Mouse (Mus musculus): ENCODE results near the gene Rab24.

The Rab24 gene

DNA sequence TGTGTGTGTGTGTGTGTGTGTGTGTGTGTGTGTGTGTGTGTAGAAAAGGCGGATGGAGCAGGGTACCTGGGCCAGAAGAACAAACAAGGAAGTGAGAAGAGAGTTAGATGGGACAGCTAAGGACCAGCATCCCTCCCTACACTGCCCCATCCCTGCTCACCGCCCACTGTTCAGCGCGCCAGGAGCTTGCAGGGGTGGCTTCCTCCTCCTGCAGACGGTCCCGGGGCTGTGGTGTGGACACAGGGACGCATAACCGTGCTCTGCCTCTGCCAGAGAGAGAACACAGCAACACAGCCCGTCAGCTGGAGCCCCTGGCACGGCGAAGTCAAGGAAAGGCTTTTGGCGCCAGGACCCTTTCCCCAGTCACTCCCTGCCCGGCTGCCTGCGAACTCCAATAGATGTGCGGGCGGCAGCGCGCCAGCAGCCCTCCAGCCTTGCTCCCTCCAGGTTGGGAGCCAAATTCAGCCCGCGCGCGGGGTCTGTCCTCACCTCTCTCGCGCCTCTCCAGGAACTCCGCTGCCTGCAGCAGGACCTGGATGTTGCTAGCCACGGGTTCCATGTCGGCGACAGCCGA is 7.5 kb upstream of the Rab24 start:
- CTCF ChIA-PET, result interaction anchor here (0.8 kb wide), 1 partner anchor 209 kb away, joined by 4 read pairs; no protein-coding TSS in a partner anchor

DNA sequence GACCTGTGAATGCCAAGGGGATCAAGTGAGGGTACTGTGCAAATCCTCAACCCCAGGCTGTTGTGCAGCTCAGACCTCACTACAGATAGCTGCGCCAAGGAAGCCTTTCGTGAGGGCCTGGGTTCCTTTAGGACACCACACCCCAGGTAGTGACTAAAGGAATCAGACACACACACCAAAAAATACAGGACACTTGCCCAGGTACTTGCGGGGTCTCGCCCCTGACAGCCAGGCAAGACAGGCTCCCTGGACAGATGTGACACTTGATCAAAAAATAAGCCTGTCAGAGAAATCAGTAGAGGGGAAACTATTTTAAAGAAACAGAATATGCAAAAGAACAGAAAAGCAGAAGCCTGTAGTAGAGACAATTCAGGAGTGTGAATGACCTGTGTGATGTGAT is 6.9 kb upstream of the Rab24 start:
- CTCF ChIA-PET, result interaction anchor here (0.8 kb wide), 1 partner anchor 210 kb away, joined by 4 read pairs; no protein-coding TSS in a partner anchor

DNA sequence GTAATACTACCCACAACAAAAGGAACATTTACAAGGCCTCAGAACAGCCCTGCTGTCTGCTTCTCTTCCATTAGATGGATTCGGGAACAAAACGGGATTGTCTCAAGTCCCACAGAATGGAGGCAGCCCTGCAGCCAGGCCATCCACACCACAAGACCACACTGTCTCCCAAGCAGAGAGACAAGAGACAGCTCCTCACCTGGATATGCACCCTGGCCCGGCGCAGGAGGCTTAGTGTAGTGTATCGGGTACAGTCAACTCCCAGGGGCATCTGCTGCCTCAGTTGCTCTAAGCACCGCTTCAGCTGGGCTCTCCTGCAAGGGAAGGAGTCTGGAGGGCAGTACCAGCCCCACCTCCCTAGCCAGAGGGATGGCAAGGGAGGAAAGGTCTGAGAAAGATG is 6.4 kb upstream of the Rab24 start:
- CTCF ChIA-PET, result no interaction called here

DNA sequence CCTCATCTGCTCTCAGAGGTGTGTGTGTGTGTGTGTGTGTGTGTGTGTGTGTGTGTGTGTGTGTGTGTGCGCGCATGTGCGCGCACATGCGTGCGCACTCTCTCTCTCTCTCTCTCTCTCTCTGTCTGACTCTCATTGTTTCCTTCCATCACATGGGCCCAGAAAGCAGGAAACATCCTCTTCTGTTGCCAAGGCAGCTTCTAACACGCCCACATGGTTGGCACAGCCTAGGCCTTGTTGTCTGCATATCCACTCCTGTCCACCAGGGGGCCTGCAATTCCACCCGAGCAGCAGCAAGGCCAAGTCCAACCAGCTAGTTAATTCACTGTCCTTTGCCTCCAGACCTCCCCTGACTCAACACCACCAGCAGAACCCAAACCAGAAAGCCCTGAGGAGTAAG is 5.9 kb upstream of the Rab24 start:
- CTCF ChIA-PET, result interaction anchor here (0.6 kb wide), 1 partner anchor 40 kb away, joined by 4 read pairs; no protein-coding TSS in a partner anchor

DNA sequence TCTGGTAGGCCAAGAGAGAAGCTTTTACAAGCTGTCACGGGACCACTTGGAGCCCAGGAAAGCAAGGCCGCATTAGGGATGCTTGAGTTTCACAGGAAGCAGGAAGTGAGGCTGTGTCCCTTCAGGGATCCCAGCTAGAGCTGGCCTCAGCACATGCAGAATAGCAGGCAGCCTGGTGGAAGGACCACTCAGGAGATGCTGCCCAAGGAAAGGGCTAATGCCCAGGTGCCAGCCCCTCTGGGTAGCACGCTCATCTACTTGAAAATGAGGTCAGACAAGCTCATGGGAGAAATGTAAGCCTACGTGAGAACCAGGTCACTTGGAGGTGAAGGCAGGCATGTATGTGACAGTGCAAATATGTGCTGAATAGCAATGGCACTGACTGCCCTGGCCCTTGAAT is 5.4 kb upstream of the Rab24 start:
- CTCF ChIA-PET, result interaction anchor here (0.6 kb wide), 1 partner anchor 39 kb away, joined by 4 read pairs; no protein-coding TSS in a partner anchor

GRCm38 (mm10) chr13:55325596-55325995 is 3.9 kb upstream of the Rab24 start:
- CTCF ChIA-PET, result no interaction called here

- CTCF ChIA-PET, result no interaction called here
Measured at GRCm38 (mm10) chr13:55322130-55322825, 532 bp upstream of the Rab24 start.

GRCm38 (mm10) chr13:55319931-55320533 is 1.7 kb downstream of the Rab24 start, which contains the start of gene Prelid1:
Prelid1 (plus strand) TSS chr13:55320500.
- CTCF ChIA-PET, result no interaction called here

GRCm38 (mm10) chr13:55318351-55318750 is 3.4 kb downstream of the Rab24 start:
- CTCF ChIA-PET, result interaction anchor here (0.5 kb wide), 1 partner anchor 14 kb away, joined by 3 read pairs; no protein-coding TSS in a partner anchor

DNA sequence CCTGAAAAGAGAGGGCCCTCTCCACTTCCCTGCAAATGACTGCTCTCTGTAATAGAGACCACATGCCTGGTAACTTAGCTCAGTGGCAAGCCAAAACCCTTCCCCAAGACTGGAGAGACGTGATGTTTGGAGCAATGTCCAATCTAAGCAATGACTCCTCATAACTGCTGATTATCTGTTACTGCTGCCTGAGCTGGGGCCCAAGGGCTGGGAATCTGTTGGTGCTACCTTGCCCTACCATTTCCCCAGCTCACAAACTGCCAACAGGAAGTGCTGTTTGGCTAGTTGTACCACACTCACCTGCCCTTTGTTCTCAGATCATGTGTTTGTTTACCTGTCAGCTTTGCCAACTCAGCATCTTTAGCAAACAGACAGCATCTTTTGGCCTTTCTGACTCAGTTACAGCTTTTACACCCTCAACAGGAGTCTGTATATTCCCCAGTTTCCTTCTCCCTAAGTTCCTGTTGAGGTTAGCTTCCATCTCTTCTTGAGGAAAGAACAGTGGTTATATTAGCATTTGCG is 6.8 kb downstream of the Rab24 start:
- CTCF ChIA-PET, result no interaction called here

- CTCF ChIA-PET, result interaction anchor here (0.5 kb wide), 1 partner anchor 93 kb away, joined by 11 read pairs; no protein-coding TSS in a partner anchor
Measured at GRCm38 (mm10) chr13:55313051-55313450, 8.7 kb downstream of the Rab24 start.

DNA sequence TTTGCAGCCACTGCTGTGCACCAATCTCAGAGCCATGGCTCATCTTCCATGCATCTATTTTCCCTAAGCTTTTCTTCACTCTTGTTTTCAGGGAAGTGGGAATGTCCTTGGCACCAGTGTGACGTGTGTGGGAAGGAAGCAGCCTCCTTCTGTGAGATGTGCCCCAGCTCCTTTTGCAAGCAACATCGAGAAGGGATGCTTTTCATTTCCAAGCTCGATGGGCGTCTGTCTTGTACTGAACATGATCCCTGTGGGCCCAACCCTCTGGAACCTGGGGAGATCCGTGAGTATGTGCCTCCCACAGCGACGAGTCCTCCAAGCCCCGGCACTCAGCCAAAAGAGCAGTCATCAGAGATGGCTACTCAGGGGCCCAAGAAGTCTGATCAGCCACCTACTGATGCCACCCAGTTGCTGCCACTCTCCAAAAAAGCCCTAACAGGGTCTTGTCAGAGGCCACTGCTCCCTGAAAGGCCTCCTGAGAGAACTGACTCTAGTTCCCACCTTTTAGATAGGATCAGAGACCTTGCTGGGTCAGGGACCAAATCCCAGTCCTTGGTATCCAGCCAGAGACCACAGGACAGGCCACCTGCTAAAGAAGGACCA is 9.6 kb downstream of the Rab24 start:
- CTCF ChIA-PET, result interaction anchor here (0.5 kb wide), 1 partner anchor 92 kb away, joined by 11 read pairs; no protein-coding TSS in a partner anchor

DNA sequence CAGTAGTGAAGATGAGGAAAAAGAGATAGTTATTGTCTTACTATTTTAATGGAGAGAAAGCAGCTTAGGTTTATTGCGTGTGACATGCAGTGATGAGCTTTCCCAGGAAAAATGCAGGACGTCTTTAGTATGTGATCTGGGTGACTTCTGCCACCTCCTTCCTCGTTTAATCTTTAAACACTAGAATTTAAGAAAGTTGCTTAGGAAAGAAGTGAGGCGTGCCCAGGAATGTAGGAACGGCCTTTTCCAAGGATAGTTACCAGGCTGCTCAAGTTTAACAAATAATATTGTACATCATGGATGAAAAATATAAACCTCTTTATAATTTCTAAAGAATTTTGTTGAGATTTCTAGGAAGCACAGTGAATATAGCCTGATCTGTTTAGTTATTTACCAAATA is 20.8 kb downstream of the Rab24 start:
- CTCF ChIA-PET, result no interaction called here

GRCm38 (mm10) chr13:55296760-55297159 is 25.0 kb downstream of the Rab24 start:
- CTCF ChIA-PET, result interaction anchor here (0.6 kb wide), 1 partner anchor 242 kb away, joined by 3 read pairs; no protein-coding TSS in a partner anchor

DNA sequence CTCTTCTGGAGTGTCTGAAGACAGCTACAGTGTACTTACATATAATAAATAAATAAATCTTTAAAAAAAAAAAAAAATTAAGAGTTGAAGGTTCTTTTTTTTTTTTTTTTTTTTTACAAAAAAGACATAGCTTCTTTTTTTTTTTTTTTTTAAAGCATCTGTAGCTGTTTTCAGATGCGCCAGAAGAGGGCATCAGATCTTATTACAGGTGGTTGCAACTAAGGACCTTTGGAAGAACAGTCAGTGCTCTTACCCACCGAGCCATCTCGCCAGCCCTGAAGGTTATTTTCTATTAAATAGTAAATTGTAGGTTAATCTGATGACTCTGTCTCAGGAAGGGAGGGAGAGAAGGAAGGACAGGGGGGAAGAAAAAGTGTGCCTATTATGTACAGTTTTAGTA is 32.9 kb downstream of the Rab24 start:
- CTCF ChIA-PET, result interaction anchor here (0.6 kb wide), 1 partner anchor 87 kb away, joined by 3 read pairs; no protein-coding TSS in a partner anchor

DNA sequence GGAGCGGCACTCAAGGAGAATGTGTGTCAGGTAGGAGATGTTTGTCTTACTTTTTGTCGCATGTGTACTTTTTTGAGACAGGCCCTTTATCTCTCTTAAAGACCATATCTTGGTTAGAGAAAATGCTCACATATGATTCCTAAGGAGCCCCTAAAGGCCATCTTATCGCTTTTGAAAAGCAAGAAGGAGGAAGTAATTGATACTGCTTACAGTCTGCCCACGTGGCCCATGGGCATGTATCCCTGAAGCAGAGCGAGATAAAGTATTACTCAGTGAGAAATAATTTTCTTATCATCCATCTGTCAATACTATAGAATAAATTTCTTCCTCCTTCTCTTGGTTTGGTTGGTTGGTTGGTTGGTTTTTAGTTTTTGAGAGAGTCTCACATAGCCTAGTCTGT is 44.1 kb downstream of the Rab24 start:
- CTCF ChIA-PET, result no interaction called here

DNA sequence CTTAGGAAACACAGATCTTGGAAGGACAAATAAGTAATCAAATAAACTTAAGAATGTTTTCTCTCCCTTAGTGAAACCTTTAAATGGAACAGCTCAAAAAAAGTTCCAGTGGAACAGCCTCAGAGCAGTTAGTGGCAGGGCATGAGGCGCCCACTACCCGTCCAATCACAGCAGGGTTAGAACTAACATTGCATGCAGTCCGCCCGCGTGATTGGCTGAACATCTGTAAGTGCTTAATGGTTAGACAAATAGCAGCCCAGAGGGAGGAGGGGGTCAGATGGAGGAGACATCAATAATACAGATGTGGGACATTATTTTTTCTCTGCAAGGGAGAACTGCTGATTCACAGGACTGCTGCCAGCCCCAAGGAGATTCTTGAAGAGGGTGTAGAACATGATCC is 44.5 kb downstream of the Rab24 start:
- CTCF ChIA-PET, result no interaction called here

All from spleen, embryonic (tissue).